Mouse (Mus musculus) testis, adult 2 months (tissue): Measurements from ENCODE around the gene Drd1.
A peak's percentile ranks its signal among the peaks of the same experiment; 100 is the strongest.

Source experiments
- CTCF ChIP-seq: fragments of 200-500 bp; IDR thresholded peaks from 2 replicates; pipeline ENCODE4 v1.5.1; 2012; ENCODE audit warnings: low read depth, mild to moderate bottlenecking, inconsistent platforms, low read length, moderate library complexity; ENCODE audit not compliant: control insufficient read depth, insufficient read depth, insufficient replicate concordance
- POLR2A ChIP-seq: fragments of 200-500 bp; IDR thresholded peaks from 2 replicates; pipeline ENCODE4 v1.6.1; 2012; ENCODE audit warnings: low read depth, mild to moderate bottlenecking, inconsistent platforms, low read length, moderate library complexity; ENCODE audit not compliant: control insufficient read depth

DNA sequence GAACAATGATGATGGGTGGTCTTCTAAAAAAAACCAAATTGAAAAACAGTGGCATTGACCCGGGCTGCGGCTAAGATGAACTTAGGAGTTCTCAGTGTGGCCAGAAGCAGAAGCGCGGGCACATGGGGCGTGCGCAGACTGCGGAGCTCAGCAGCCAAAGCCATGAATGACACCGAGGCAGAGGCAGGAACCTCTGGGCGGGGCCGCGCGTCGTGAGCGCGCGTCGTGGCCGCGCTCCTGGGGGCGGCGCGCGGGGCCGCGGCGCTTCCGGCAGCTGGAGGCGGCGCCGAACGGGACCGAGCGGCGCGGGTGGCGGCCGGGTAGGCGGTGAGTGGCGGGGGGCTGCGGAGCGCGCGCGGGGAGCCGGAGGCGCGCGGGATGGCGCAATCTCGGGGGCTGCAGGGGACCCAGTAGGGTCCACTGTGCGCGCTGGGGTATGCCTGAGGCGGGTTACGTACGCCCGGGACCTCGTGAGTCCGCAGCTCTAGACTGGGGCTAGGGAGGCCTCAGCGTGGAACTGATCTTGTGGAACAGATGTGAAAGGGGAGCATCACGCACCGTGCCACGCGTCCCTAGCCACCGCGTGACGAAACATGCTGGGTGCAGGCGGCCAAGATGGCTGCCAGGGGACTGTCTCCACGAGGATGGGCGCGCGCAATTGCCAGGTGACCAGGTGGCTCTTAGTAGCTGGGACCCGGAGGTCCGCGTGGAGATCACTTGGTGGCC is 16.3 kb upstream of the Drd1 start, which contains the start of gene Sfxn1:
- no peak for TF ChIP-seq CTCF
- peak; percentile 9; the same call in 1 of the 2 replicates for TF ChIP-seq POLR2A
